Mouse (Mus musculus) T-helper 1 cell (primary cell): ENCODE measurements around the gene Postn.

Source experiments
- in situ Hi-C: fragments of 300-600 bp; cut with MboI, MseI; formaldehyde crosslinking; loops from one replicate; pipeline ENCODE4 v1.15.1; 2025; ENCODE audit warnings: high pct_unique_total_duplicates

Gene Postn

GRCm38 (mm10) chr3:54360897-54361296, at the start of gene Postn:
TSS of gene Postn (plus strand) at chr3:54361109.
- in situ Hi-C loops = loop anchor here (10.0 kb wide), 1 partner anchor 714 kb away; no protein-coding TSS in a partner anchor

DNA sequence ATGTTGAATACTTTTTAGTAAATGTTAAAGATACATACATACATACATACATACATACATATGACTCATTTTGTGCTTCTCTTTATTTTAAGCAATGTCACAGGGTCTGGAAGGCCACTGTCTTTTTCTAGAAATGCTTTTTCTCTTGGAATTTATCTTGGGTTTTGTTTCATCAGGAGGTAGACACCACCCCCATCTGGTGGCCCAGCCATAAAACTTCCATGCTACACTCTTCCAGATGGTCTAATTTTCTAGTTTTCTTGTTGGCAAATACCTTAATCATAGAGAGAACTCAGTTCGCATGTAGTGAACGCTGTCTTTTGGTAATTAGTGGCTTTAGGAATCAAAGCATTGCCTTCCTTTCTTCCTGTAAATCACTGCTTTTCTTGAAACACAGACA, 46.9 kb upstream of the Postn start:
- in situ Hi-C loops = no loop called here

- in situ Hi-C loops = no loop called here
Observed at GRCm38 (mm10) chr3:54352891-54353652, 7.8 kb upstream of the Postn start.

DNA sequence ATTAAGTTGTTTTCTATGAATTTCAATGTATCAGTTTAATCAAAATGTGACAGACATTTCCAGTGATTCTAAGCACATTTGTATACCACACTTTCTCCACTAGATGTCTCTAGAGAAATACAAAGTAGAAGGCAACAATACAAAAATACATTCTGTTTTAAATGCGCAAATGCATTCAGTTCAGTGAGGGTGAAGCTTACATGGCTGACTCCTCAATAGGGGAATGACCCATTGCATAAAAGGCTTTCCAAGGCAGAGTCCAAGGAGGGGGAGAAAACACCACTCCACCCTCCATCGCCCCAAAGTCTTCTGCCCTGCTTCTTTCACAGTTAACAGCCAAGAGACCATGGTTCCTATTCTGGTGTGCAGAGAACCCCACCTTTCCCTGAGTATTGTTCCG, 3.3 kb upstream of the Postn start:
- in situ Hi-C loops = loop anchor here (5.0 kb wide), 1 partner anchor 330 kb away; no protein-coding TSS in a partner anchor

DNA sequence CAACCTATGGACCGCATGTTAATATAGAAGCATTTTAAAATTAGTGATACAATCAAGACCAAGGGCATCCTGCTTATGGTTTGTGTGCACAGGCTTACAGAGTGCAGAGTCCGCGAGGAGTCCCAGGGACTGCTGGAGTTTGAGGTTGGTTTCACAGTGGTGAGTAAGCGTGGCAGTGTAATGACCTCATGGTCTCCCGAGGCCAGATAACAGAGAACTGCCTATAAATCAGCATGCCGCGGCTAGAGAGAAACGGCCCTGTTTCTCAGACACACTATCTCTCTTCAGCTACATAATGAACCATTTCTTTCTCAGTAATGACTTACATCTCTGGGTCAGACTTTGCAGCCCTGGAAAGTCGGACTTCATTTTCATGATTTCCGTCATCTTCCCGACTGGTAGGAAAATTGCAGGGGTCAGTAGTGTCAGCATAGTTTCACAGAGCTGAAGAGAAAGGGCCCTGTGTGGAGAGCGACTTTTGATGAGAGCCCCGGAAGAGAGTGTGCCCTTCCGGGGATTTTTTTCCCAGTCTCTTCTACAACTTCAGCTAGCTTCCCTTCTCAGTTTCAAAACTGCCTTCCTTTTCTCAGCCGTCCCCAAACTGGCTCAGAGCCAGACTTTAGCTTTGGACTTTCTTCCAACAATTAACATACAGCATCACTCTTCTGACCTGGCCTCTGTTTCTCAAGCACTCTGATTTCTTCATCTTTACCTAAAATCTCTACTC, 2.3 kb upstream of the Postn start:
- in situ Hi-C loops = loop anchor here (5.0 kb wide), 1 partner anchor 329 kb away; no protein-coding TSS in a partner anchor

DNA sequence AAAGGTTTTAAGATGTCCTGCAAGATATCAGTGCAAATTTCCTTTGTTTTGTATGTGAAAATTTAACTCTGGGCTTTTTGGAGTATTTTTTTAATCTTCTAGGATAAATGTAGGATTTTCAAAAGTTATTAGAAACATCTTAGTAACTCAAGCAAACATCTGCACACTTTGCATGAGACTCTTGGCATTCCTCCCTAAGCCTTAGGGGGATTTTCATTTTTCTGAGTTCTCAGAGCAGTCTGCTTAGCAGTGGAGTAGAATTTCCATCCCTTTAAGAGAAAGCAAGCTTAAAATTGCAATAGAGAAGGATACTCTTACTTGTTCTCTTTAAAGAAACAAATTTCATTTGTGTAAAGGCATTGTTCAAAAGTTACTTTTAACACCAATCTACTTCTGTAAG, 747 bp downstream of the Postn start:
- in situ Hi-C loops = loop anchor here (10.0 kb wide), 1 partner anchor 713 kb away; no protein-coding TSS in a partner anchor

- in situ Hi-C loops = no loop called here
Observed at GRCm38 (mm10) chr3:54371015-54371414, 10.1 kb downstream of the Postn start.

- in situ Hi-C loops = no loop called here
Observed at GRCm38 (mm10) chr3:54372625-54373024, 11.7 kb downstream of the Postn start.

DNA sequence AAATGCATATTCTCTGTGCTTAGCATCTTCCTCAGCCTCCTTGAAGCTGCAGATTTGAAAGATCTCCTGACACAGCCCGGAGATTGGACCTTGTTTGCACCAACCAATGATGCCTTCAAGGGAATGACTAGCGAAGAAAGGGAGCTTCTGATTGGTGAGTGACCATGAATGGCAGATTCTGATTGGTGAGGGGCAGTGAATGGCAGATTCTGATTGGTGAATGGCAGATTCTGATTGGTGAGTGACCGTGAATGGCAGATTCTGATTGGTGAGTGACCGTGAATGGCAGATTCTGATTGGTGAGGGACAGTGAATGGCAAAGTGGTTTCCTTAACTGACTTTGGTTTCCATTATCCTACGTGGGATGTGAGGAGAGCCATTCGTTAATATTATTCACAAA, 15.1 kb downstream of the Postn start:
- in situ Hi-C loops = no loop called here

- in situ Hi-C loops = no loop called here
Observed at GRCm38 (mm10) chr3:54377647-54378046, 16.7 kb downstream of the Postn start.

DNA sequence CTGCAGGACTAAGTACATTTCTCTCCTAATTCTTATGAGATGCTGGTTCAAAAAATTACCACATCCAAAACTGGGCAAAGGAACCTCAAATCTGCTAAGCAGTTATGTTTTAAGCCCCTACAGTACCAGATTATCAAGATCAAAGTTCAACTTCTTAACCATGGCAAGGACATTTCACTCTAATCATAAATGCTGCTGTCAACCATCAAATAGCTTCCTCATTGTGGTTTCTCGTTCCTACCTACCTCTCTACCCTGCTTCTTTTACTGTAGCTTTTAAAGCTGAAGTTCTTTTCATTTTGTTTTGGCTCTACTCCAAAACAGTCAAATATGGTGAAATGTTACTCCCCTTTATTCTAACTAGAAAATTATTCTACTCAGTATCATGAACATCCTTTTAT, 17.2 kb downstream of the Postn start:
- in situ Hi-C loops = no loop called here

GRCm38 (mm10) chr3:54379981-54380380, 19.1 kb downstream of the Postn start:
- in situ Hi-C loops = no loop called here

DNA sequence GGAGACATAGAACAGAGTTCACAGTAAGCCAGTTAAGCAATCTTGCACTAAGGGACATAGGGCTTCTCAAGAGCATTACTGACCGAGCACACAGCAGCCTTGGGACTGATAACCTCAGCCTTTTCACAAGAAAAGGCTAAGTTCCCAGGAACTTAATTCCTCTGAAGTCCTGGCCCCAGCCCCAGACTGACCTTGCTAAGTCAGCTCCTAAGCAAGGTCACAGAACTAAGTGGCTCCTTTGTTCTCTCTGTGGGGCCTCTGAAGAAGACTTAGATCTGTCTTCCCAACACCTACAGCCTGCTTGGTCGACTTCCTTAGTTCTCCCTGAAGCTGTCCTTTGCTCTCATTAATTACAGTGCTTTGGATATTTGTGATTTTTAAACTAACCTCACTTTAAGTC, 38.4 kb downstream of the Postn start:
- in situ Hi-C loops = no loop called here

DNA sequence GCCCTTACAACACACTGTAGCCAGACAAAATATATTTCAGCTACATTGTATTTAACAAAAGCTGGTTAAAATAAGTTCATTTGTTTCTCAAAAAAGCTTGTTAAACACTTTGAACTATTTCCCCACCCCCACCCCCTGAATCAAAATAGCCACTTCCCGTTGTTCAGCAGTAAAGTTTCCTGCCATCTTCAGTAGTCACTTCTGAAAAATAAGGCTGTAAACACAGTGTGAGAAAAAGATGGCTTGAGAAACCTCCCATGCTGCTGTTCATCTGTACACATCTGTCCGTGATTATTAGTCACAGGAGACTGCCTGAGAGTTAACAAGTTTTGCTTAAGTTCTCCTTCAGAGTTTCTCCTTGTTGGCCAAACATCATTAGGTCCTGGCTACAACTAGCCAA, 39.0 kb downstream of the Postn start:
- in situ Hi-C loops = no loop called here

DNA sequence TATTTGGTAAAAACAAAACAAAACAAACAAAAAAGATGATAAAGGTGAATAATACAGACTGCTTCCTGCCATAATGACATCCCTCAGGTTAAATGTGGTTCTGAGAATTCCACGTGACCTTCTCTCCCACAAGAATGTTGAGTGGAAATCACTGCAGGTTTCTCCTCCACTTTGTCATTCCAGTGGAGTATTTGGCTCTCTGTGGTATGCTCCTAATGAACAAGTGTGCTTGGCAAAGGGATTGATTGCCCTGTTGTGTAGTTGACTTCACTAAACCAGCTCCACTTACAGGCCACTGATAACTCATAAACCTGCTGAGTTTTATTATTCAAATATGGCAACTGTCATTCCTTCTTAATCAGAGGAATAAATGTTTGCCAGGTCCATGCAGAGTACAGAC, 39.7 kb downstream of the Postn start:
- in situ Hi-C loops = no loop called here

DNA sequence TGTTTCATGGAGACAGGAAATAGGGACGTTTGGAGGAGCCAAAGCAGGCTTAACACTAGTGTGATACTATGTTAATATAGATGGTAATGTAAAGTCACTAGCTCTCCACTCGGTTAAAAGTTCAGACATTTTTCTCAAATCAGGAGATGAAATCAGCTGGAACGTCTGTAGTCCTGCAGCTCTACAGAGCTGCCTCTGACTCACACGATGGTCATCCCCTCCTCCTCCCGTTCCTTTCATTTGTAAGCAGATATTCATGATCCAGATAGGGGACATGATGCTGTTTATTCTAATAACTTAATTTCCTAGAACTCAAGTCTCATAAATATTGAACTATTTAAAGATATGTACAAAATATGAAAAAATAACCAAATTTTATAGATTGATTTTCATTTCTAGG, 40.8 kb downstream of the Postn start:
- in situ Hi-C loops = no loop called here

- in situ Hi-C loops = no loop called here
Observed at GRCm38 (mm10) chr3:54403791-54404190, 42.9 kb downstream of the Postn start.

GRCm38 (mm10) chr3:54406567-54406966, 45.7 kb downstream of the Postn start:
- in situ Hi-C loops = no loop called here

- in situ Hi-C loops = no loop called here
Observed at GRCm38 (mm10) chr3:54411052-54411451, 50.1 kb downstream of the Postn start.

DNA sequence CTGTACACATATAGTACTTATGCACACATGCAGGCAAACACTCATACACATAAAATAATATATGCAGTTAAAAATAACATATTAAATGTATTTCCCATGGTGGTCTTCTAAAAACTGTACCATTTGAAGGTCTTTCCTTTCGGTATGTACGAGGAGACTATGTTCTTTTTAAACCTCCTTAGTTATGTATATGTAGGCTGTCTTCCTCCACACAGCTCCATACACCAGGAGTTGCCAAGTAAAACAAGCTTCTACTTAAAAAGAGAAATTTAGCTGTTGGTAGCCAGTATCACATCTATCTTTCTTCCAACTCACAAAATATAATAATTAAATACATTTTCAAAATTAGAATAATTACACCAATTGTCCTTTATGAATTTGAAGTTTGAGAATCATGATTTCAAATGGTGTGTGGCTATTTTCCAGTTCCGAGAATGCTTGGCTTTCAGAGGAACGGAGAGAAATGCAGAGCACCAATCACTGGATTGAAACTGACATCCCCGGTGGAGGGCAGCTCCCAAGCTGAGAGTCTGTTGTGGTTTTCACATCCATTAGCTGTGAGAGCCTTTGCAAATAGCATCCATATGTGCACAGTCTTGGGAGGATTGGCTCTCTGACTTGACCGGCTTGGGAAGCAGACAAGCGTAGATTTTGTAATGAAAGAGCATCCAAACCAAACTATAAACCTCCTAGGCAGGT, 52.1 kb downstream of the Postn start:
- in situ Hi-C loops = no loop called here

DNA sequence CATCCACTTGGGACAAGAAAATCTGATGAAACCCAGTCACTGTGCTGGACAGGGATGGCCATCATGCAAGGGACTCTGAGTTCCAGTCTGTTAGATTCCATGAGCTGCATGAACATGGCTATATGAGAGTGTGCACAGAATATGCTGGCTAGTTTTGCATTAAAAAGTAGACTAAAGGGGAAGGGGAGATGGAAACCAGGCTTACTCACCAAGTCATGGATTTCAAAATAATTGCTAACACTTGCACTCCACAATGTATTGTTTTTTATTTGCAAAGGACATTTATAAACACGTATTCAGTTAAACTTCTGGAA, 52.6 kb downstream of the Postn start:
- in situ Hi-C loops = no loop called here

GRCm38 (mm10) chr3:54414386-54414785, 53.5 kb downstream of the Postn start:
- in situ Hi-C loops = no loop called here
